Mouse (Mus musculus): ENCODE results near the gene Gm11146.

The Gm11146 gene

GRCm38 (mm10) chr16:77601994-77602393 is at the start of gene Gm11146:
Gene Gm11146 (minus strand): TSS chr16:77602094.
- DNase-seq (ENCODE audit: low read depth in 1 of 2, low spot score in 2 of 2), result no peak

GRCm38 (mm10) chr16:77650596-77650995 is 48.7 kb upstream of the Gm11146 start:
- DNase-seq (ENCODE audit: low read depth in 1 of 2, low spot score in 2 of 2), result no peak

GRCm38 (mm10) chr16:77649006-77649405 is 47.1 kb upstream of the Gm11146 start:
- no peak for DNase-seq (ENCODE audit: low read depth in 1 of 2, low spot score in 2 of 2)

GRCm38 (mm10) chr16:77648181-77648580 is 46.3 kb upstream of the Gm11146 start:
- DNase-seq (ENCODE audit: low read depth in 1 of 2, low spot score in 2 of 2), result no peak

- DNase-seq (ENCODE audit: low read depth in 1 of 2, low spot score in 2 of 2), result no peak
Measured at GRCm38 (mm10) chr16:77646146-77646545, 44.3 kb upstream of the Gm11146 start.

GRCm38 (mm10) chr16:77644976-77645375 is 43.1 kb upstream of the Gm11146 start:
- no peak for DNase-seq (ENCODE audit: low read depth in 1 of 2, low spot score in 2 of 2)

- peak in 1 of 2 experiments; percentile 2 for DNase-seq (ENCODE audit: low read depth in 1 of 2, low spot score in 2 of 2)
Measured at GRCm38 (mm10) chr16:77643871-77644720, 42.2 kb upstream of the Gm11146 start.

GRCm38 (mm10) chr16:77643036-77643870 is 41.4 kb upstream of the Gm11146 start:
- DNase-seq (ENCODE audit: low read depth in 1 of 2, low spot score in 2 of 2), result no peak

- DNase-seq (ENCODE audit: low read depth in 1 of 2, low spot score in 2 of 2), result no peak
Measured at GRCm38 (mm10) chr16:77636497-77636896, 34.6 kb upstream of the Gm11146 start.

- DNase-seq (ENCODE audit: low read depth in 1 of 2, low spot score in 2 of 2), result no peak
Measured at GRCm38 (mm10) chr16:77632315-77632881, 30.5 kb upstream of the Gm11146 start.

GRCm38 (mm10) chr16:77622681-77623080 is 20.8 kb upstream of the Gm11146 start:
- DNase-seq (ENCODE audit: low read depth in 1 of 2, low spot score in 2 of 2), result no peak

GRCm38 (mm10) chr16:77602581-77602980 is 687 bp upstream of the Gm11146 start:
- DNase-seq (ENCODE audit: low read depth in 1 of 2, low spot score in 2 of 2), result no peak

- no peak for DNase-seq (ENCODE audit: low read depth in 1 of 2, low spot score in 2 of 2)
Measured at GRCm38 (mm10) chr16:77598787-77599186, 3.1 kb downstream of the Gm11146 start.

- no peak for DNase-seq (ENCODE audit: low read depth in 1 of 2, low spot score in 2 of 2)
Measured at GRCm38 (mm10) chr16:77596556-77596955, 5.3 kb downstream of the Gm11146 start.

- DNase-seq (ENCODE audit: low read depth in 1 of 2, low spot score in 2 of 2), result no peak
Measured at GRCm38 (mm10) chr16:77595661-77596060, 6.2 kb downstream of the Gm11146 start.

GRCm38 (mm10) chr16:77594553-77594952 is 7.3 kb downstream of the Gm11146 start:
- DNase-seq (ENCODE audit: low read depth in 1 of 2, low spot score in 2 of 2), result no peak

- no peak for DNase-seq (ENCODE audit: low read depth in 1 of 2, low spot score in 2 of 2)
Measured at GRCm38 (mm10) chr16:77593828-77594421, 8.0 kb downstream of the Gm11146 start.

GRCm38 (mm10) chr16:77592986-77593385 is 8.9 kb downstream of the Gm11146 start:
- DNase-seq (ENCODE audit: low read depth in 1 of 2, low spot score in 2 of 2), result no peak

GRCm38 (mm10) chr16:77573036-77573435 is 28.9 kb downstream of the Gm11146 start:
- DNase-seq (ENCODE audit: low read depth in 1 of 2, low spot score in 2 of 2), result no peak

- no peak for DNase-seq (ENCODE audit: low read depth in 1 of 2, low spot score in 2 of 2)
Measured at GRCm38 (mm10) chr16:77569457-77569856, 32.4 kb downstream of the Gm11146 start.

- no peak for DNase-seq (ENCODE audit: low read depth in 1 of 2, low spot score in 2 of 2)
Measured at GRCm38 (mm10) chr16:77568384-77568783, 33.5 kb downstream of the Gm11146 start.
